Mouse (Mus musculus) 3134 (cell line): Measurements from ENCODE around the gene Tgm7.
"Not testable (repeated sequence)": the region's sequence is repeated elsewhere in the genome, so short reads cannot be mapped to it uniquely, and the experiment has no call there.

Experiments used
- DNase-seq: peaks from one replicate; pipeline ENCODE4 v3.0.0-alpha.2; 2011; ENCODE audit warnings: low spot score; ENCODE audit not compliant: insufficient read length; ENCODE audit errors: extremely low read depth

Gene Tgm7

GRCm38 (mm10) chr2:121109695-121110094 is at the start of gene Tgm7:
Gene Tgm7 (minus strand): TSS chr2:121109795.
- DNase-seq = no peak

GRCm38 (mm10) chr2:121153100-121153499 is 43.5 kb upstream of the Tgm7 start:
- DNase-seq = no peak

GRCm38 (mm10) chr2:121149679-121150078 is 40.1 kb upstream of the Tgm7 start:
- no peak for DNase-seq

DNA sequence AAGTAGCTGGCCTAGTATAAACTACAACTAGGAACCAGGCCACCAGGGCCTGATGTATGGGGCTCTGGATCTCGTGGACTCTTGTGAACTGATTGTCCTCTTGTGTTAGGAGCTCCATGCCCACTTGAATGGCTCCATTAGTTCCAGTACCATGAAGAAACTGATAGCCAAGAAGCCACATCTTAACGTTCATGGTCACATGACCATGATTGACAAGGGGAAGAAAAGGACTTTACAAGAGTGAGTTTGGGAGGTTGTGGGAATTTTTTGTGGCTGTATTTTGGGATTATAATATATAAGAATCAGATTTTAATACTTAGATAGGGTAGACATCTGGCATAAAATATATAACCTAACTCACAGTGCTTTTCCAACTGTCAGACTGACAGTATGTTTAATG is 32.8 kb upstream of the Tgm7 start:
- no peak for DNase-seq

GRCm38 (mm10) chr2:121141216-121142035 is 31.8 kb upstream of the Tgm7 start:
- DNase-seq = no peak

DNA sequence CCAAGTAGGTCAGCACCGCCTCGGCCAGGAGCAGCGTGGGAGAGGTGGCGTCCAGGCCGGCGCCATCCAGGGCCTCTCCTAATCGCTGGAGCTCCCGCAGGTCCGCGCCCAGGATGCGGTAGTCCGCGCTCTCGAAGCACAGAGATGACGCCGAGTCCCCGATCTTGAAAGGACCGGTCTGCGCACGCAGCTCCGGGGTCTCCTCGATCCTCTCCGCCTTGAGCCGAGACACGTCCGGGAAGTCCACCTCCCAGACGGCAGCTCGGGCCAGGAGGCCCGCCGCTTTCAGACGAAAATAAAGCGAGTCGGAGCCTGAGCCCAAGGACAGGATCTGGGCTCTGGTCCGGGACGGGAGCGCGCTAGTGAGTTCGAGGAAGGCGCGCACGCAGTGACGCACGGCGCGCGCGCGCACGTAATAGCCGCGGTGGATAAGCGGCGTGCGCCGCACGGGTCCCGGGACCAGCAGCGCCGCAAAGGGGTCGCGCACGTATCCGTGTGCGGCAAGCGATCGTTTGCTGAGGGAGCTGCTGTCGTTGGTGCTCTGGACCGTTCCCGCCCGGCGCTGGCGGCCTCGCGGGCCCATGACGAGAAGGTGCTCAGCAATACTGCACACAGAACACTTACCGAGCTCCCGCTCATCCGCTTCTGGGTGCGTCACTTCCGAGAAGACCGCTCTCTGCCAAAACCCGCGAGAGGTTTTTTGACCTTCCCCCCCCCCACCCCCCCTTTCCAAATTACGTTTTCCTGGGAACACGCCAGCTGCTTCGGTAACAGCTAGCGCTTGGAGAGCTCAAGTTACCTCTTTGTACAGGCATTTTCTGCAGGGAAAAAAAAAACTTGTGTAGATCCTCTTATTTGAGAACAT is 30.7 kb upstream of the Tgm7 start, which contains the start of the genes Adal and Lcmt2:
TSS of gene Adal (plus strand) at position 411 of the 865 bp plus-strand sequence.
TSS of gene Lcmt2 (minus strand) at position 636 of the 865 bp plus-strand sequence.
- peak; percentile 72 for DNase-seq

GRCm38 (mm10) chr2:121139266-121140017 is 29.8 kb upstream of the Tgm7 start:
- peak; percentile 7 for DNase-seq

- no peak for DNase-seq
These were observed 27.8 kb upstream of the Tgm7 start for GRCm38 (mm10) chr2:121137371-121137770.

DNA sequence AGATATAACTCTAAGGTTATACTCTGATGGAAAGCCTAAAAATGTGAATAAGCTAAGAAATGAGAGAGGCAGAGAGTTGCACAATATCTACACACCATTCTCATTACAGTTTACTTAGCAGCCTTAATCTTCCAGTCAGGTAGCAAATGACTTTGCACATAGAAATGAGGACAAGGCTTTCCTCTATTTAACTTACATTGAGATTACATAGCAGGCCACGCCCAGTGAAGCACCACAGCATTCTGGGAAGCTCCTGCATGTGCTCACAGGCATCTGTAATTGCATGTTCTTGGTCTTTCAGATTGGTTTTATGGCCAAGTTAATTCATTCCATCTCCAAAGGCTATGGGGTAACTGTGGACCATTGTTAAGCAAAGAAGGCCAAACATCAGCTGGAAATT is 23.2 kb upstream of the Tgm7 start:
- no peak for DNase-seq

- DNase-seq = no peak
These were observed 19.4 kb upstream of the Tgm7 start for GRCm38 (mm10) chr2:121128865-121129620.

- no peak for DNase-seq
These were observed 17.9 kb upstream of the Tgm7 start for GRCm38 (mm10) chr2:121127536-121127935.

DNA sequence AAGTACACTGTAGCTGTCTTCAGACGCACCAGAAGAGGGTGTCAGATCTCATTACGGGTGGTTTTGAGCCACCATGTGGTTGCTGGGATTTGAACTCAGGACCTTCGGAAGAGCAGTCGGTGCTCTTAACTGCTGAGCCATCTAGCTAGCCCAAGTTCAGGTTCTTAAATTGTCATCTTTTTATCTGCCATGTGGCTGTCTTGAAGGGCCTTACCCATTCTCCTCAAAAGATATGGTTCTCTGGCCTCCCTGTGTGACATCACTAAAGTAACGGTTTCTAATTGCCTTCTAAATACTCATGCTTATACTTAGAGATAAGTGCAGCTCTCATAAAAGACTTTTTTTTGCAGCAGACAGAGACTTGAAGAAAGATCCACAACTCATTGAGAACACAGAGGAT is 16.7 kb upstream of the Tgm7 start:
- not testable (repeated sequence) for DNase-seq

GRCm38 (mm10) chr2:121119260-121119659 is 9.7 kb upstream of the Tgm7 start:
- DNase-seq = no peak

- DNase-seq = no peak
These were observed 5.8 kb upstream of the Tgm7 start for GRCm38 (mm10) chr2:121115418-121115817.

DNA sequence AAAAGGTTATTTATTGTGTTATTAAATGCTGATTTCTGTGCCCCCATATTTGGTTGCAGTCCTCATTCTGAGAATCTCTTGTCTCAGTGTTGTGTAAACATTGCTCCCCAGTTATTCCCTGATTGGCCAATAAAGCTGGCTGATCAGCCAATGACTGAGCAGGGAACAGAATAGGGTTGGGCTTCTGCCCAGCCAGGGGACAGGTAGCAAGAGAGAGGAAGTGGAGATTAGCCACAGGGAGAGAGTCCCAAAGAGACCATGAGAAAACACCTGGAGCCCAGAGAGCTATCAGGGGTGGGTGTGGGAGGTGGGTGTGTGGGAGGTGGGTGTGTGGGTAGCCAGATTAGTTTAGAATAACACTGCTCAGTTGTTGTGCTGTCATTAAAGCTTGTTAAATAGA is 3.7 kb downstream of the Tgm7 start:
- no peak for DNase-seq

DNA sequence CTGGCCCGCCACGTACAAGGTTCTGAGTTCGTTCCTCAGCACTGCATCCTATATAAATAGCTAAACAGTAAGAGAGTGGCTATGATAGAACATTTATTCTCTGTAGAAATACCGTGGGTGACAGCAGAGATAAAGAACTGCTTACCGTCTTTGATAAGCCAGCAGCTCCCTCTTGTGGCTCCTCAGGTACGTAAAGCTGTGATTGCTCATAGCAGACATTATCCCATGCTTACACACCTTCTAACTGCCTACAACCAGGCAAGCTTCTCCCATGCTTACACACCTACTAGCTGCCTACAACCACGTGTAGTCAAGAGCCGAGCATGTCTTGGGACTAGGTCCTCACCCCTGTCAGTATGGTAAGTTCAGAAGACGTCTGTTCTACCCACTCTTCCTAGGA is 7.5 kb downstream of the Tgm7 start:
- peak; percentile 27 for DNase-seq

DNA sequence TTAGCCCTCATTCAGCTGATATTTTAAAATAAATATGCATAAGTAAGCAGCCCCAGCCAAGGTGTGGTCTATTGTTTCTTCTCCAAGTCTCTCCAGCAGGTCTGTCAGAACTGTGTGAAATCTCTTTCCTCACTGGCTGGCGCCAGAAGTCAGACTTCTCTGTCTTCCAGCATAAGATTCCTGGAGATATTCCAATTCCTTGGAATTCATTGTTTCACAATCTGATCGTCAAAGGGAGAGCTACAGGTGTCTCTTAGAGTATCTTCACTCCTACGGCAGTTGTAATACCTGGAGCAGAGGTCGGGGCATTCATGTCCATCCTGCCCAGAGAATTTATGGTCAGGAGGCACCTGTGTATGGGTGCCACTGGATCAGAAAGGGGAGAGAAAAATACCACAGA is 19.8 kb downstream of the Tgm7 start:
- no peak for DNase-seq

GRCm38 (mm10) chr2:121088507-121088906 is 21.1 kb downstream of the Tgm7 start:
- no peak for DNase-seq

DNA sequence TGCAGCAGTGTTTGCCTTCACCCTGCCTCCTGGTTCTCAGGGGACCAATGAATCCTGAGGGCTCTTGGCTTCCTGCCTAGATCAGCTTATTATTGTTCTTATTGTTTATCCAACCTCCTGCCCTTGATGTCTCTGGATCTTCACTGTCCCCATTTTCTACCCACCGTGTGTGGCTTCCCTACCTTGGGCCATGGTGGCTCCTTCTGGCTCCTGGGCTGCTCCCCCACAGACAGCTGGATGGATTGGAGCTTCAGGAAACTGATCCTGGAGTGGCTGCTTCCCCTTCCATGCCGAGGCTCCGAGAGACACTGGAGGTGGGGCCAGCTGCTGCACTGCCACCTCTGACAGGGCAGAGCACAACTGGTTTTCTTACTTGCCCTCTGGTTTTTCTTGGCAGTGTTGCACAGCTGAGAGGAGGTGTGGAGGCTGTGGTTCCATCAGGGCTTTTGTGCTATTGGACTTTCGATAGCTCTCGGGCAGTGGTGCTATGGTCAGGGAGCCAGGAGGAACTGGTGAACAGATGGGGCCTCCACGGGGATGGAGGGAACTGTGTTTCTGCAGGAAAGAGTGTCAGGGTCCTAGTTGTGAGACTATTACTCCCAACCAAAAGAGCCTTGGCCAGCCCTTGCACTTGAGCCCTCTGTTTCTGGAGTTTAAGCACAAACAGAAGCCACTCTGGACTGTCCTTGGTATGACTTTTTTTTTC is 24.0 kb downstream of the Tgm7 start, which contains the start of gene Tgm5:
TSS of gene Tgm5 (minus strand) at position 362 of the 706 bp plus-strand sequence.
- peak; percentile 32 for DNase-seq
